Mouse (Mus musculus) cerebellum, adult 11-12 months (tissue): ENCODE data around the gene Lrrc38.

Experiments used
- DNase-seq: peaks from one replicate; pipeline ENCODE4 v3.0.0; 2022

Gene Lrrc38

GRCm38 (mm10) chr4:143352301-143352700 is 2.7 kb downstream of the Lrrc38 start:
- no peak for DNase-seq

- DNase-seq, result no peak
Observed at GRCm38 (mm10) chr4:143361520-143361919, 12.0 kb downstream of the Lrrc38 start.

- DNase-seq, result no peak
Observed at GRCm38 (mm10) chr4:143366415-143367041, 17.0 kb downstream of the Lrrc38 start.

- no peak for DNase-seq
Observed at GRCm38 (mm10) chr4:143379480-143379879, 29.9 kb downstream of the Lrrc38 start.

- no peak for DNase-seq
Observed at GRCm38 (mm10) chr4:143379931-143380715, 30.6 kb downstream of the Lrrc38 start.

GRCm38 (mm10) chr4:143380716-143381004 is 31.1 kb downstream of the Lrrc38 start:
- DNase-seq, result no peak

GRCm38 (mm10) chr4:143382163-143382562 is 32.6 kb downstream of the Lrrc38 start:
- peak; percentile 38 for DNase-seq

- no peak for DNase-seq
Observed at GRCm38 (mm10) chr4:143383646-143384045, 34.1 kb downstream of the Lrrc38 start.

GRCm38 (mm10) chr4:143388955-143389702 is 39.6 kb downstream of the Lrrc38 start:
- no peak for DNase-seq

- no peak for DNase-seq
Observed at GRCm38 (mm10) chr4:143394181-143394580, 44.6 kb downstream of the Lrrc38 start, which contains the start of gene Pramel1. Gene Pramel1 (plus strand): TSS chr4:143394428.

GRCm38 (mm10) chr4:143411566-143412218 is 62.1 kb downstream of the Lrrc38 start:
- DNase-seq, result peak; percentile 45

GRCm38 (mm10) chr4:143412219-143413092 is 62.9 kb downstream of the Lrrc38 start, which contains the start of gene Pramef8:
Gene Pramef8 (plus strand): TSS chr4:143412426.
- peak; percentile 91 for DNase-seq

- no peak for DNase-seq
Observed at GRCm38 (mm10) chr4:143413621-143414020, 64.1 kb downstream of the Lrrc38 start.

- DNase-seq, result no peak
Observed at GRCm38 (mm10) chr4:143414121-143414520, 64.6 kb downstream of the Lrrc38 start.
